ENCODE assay signal across 12 mouse cellular contexts in genomic region chr15:82184656-82185055, GRCm38 (mm10). TPM values are rescaled to one million over a fixed set of nuclear protein-coding genes. Genes with fewer than 3 reads are reported as not detected.
DNase-seq lines count a peak whose midpoint lies in the region; ATAC-seq and TF ChIP-seq lines count a peak whose summit lies in the region.
"Had no signal": no experiment of that assay in that cellular context is flagged by ENCODE, and none has a peak within 500 bp of the region (broad histone marks: within the 10 kb centered on the region; RNA-seq: fewer than 3 reads in every experiment).

No protein-coding gene starts in this region.

- ATAC-seq in forebrain, embryonic 13.5 days: no peak
- ATAC-seq in forebrain, embryonic 15.5 days (replicated peaks): no peak
- ATAC-seq in midbrain, embryonic 15.5 days (replicated peaks): no peak
- peak; percentile 67 for ATAC-seq in kidney, postnatal 0 days (replicated peaks; ENCODE audit: low FRiP score, low read depth)
- ATAC-seq in liver, postnatal 0 days: peak; percentile 52

- TF ChIP-seq EP300 in liver, postnatal 0 days (IDR thresholded peaks at IDR 0.05; ENCODE audit: low read depth): no peak

- H3K9me3 ChIP-seq in forebrain, embryonic 13.5 days (replicated peaks): peaks cover 10% of the 10 kb centered on the region; the same call in 1 of the 2 replicates
- H3K9me3 ChIP-seq in forebrain, embryonic 15.5 days: no peaks in the 10 kb centered on the region
- H3K9me3 ChIP-seq in midbrain, embryonic 10.5 days (replicated peaks): peaks cover 20% of the 10 kb centered on the region
- no peaks in the 10 kb centered on the region for H3K9me3 ChIP-seq in midbrain, embryonic 15.5 days
- H3K9me3 ChIP-seq in kidney, postnatal 0 days (replicated peaks; ENCODE audit: low read length): no peaks in the 10 kb centered on the region
- no peaks in the 10 kb centered on the region for H3K9me3 ChIP-seq in liver, postnatal 0 days (ENCODE audit: low read length)

- H3K27me3 ChIP-seq in forebrain, embryonic 13.5 days: no peaks in the 10 kb centered on the region
- H3K27me3 ChIP-seq in forebrain, embryonic 15.5 days: no peaks in the 10 kb centered on the region
- no peaks in the 10 kb centered on the region for H3K27me3 ChIP-seq in midbrain, embryonic 10.5 days (ENCODE audit: low read depth, poor library complexity, severe bottlenecking)
- no peaks in the 10 kb centered on the region for H3K27me3 ChIP-seq in midbrain, embryonic 15.5 days (replicated peaks)
- H3K27me3 ChIP-seq in kidney, postnatal 0 days (ENCODE audit: insufficient read depth, low read length): no peaks in the 10 kb centered on the region
- H3K27me3 ChIP-seq in liver, postnatal 0 days (ENCODE audit: insufficient read depth, low read length): no peaks in the 10 kb centered on the region

- no peak overlapping the region for H3K4me3 ChIP-seq in forebrain, embryonic 13.5 days
- H3K4me3 ChIP-seq in forebrain, embryonic 15.5 days: no peak overlapping the region
- no peak overlapping the region for H3K4me3 ChIP-seq in midbrain, embryonic 10.5 days
- H3K4me3 ChIP-seq in midbrain, embryonic 15.5 days: no peak overlapping the region
- H3K4me3 ChIP-seq in kidney, postnatal 0 days (replicated peaks; ENCODE audit: low read depth, low read length): no peak overlapping the region
- H3K4me3 ChIP-seq in liver, postnatal 0 days (ENCODE audit: low read depth, low read length): no peak overlapping the region

- no peak for DNase-seq in midbrain, embryonic 10.5 days (ENCODE audit: low spot score)
- no peak for DNase-seq in kidney, postnatal 0 days (ENCODE audit: low spot score)
- no peak for DNase-seq in liver, postnatal 0 days
- DNase-seq in urinary bladder, postnatal 36 days (ENCODE audit: low spot score in 2 of 2): no peak
- no peak for DNase-seq in B cell, adult 2 months
- DNase-seq: cerebellum, adult 2 months; heart, adult 11 months; lung, postnatal 10 days; thymus, adult 2 months had no signal

- TF ChIP-seq CTCF in kidney, postnatal 0 days (IDR thresholded peaks at IDR 0.05; ENCODE audit: low read depth): no peak
- no peak for TF ChIP-seq CTCF in liver, postnatal 0 days (IDR thresholded peaks at IDR 0.05; ENCODE audit: low read depth)

- H3K9ac ChIP-seq in forebrain, embryonic 13.5 days: no peak overlapping the region
- H3K9ac ChIP-seq in forebrain, embryonic 15.5 days (replicated peaks): no peak overlapping the region
- H3K9ac ChIP-seq in midbrain, embryonic 15.5 days: no peak overlapping the region
- H3K9ac ChIP-seq in kidney, postnatal 0 days (ENCODE audit: low read depth, low read length): no peak overlapping the region
- 0 out of 2 replicates have a peak overlapping the region, but pooled peaks have one; percentile 16 for H3K9ac ChIP-seq in liver, postnatal 0 days (replicated peaks)

- H3K4me1 ChIP-seq in forebrain, embryonic 13.5 days: no peaks in the 10 kb centered on the region
- no peaks in the 10 kb centered on the region for H3K4me1 ChIP-seq in forebrain, embryonic 15.5 days
- H3K4me1 ChIP-seq in midbrain, embryonic 10.5 days: no peaks in the 10 kb centered on the region
- no peaks in the 10 kb centered on the region for H3K4me1 ChIP-seq in midbrain, embryonic 15.5 days
- no peaks in the 10 kb centered on the region for H3K4me1 ChIP-seq in kidney, postnatal 0 days (replicated peaks; ENCODE audit: insufficient read depth, low read length)
- peaks cover 42% of the 10 kb centered on the region for H3K4me1 ChIP-seq in liver, postnatal 0 days (ENCODE audit: insufficient read depth)

- peaks cover 99% of the 10 kb centered on the region for H3K36me3 ChIP-seq in forebrain, embryonic 13.5 days (ENCODE audit: poor library complexity, severe bottlenecking)
- H3K36me3 ChIP-seq in forebrain, embryonic 15.5 days: peaks cover 99% of the 10 kb centered on the region
- H3K36me3 ChIP-seq in midbrain, embryonic 10.5 days: peaks cover 100% of the 10 kb centered on the region
- peaks cover 77% of the 10 kb centered on the region for H3K36me3 ChIP-seq in midbrain, embryonic 15.5 days (replicated peaks)
- peaks cover 72% of the 10 kb centered on the region for H3K36me3 ChIP-seq in kidney, postnatal 0 days (ENCODE audit: insufficient read depth, low read length)
- H3K36me3 ChIP-seq in liver, postnatal 0 days (replicated peaks; ENCODE audit: insufficient read depth, low read length): peaks cover 72% of the 10 kb centered on the region

- no peak overlapping the region for H3K4me2 ChIP-seq in forebrain, embryonic 13.5 days
- no peak overlapping the region for H3K4me2 ChIP-seq in forebrain, embryonic 15.5 days (replicated peaks)
- no peak overlapping the region for H3K4me2 ChIP-seq in midbrain, embryonic 15.5 days
- no peak overlapping the region for H3K4me2 ChIP-seq in kidney, postnatal 0 days (ENCODE audit: low read length)
- peak overlapping the region; percentile 42 for H3K4me2 ChIP-seq in liver, postnatal 0 days (ENCODE audit: low read depth, low read length)

- WGBS in forebrain, embryonic 13.5 days: 93% methylated on average over 10 of the region's 10 CpGs
- WGBS in forebrain, embryonic 15.5 days: 93% methylated on average over 10 of the region's 10 CpGs
- 95% methylated on average over 10 of the region's 10 CpGs for WGBS in midbrain, embryonic 10.5 days
- WGBS in midbrain, embryonic 15.5 days: 91% methylated on average over 10 of the region's 10 CpGs
- 61% methylated on average over 10 of the region's 10 CpGs for WGBS in kidney, postnatal 0 days
- WGBS in liver, postnatal 0 days (ENCODE audit: insufficient replicate concordance): 60% methylated on average over 10 of the region's 10 CpGs

- H3K27ac ChIP-seq in forebrain, embryonic 13.5 days: peak overlapping the region; percentile 40; the same call in 1 of the 2 replicates
- H3K27ac ChIP-seq in forebrain, embryonic 15.5 days (replicated peaks): no peak overlapping the region
- H3K27ac ChIP-seq in midbrain, embryonic 10.5 days (replicated peaks): peak overlapping the region; percentile 18; the same call in 1 of the 2 replicates
- H3K27ac ChIP-seq in midbrain, embryonic 15.5 days: no peak overlapping the region
- peak overlapping the region; percentile 72 for H3K27ac ChIP-seq in kidney, postnatal 0 days
- peak overlapping the region; percentile 84 for H3K27ac ChIP-seq in liver, postnatal 0 days (ENCODE audit: low read depth)

RNA-seq across cellular contexts. Expression of gene Shisa8, which starts 28.0 kb away (rescaled TPM):
- 0.74 and 0.77 TPM in 2 replicates for polyA plus RNA-seq in forebrain, embryonic 13.5 days (2015; fragmentation: Nextera tagmentation; extraction: Ambion mirVana)
- 0.27 and 0.69 TPM in 2 replicates for polyA plus RNA-seq in forebrain, embryonic 15.5 days (2015; fragmentation: Nextera tagmentation; extraction: Ambion mirVana)
- polyA plus RNA-seq in midbrain, embryonic 10.5 days (2016; fragmentation: Nextera tagmentation; extraction: Ambion mirVana): 0.16 and 0.52 TPM in 2 replicates
- 1.1 and 1.5 TPM in 2 replicates for polyA plus RNA-seq in midbrain, embryonic 15.5 days (2015; fragmentation: Nextera tagmentation; extraction: Ambion mirVana)
- polyA plus RNA-seq in kidney, postnatal 0 days (2015; fragmentation: Nextera tagmentation; extraction: Ambion mirVana): 0.66 and 0.96 TPM in 2 replicates
- polyA plus RNA-seq in liver, postnatal 0 days (2015; fragmentation: Nextera tagmentation; extraction: Ambion mirVana): 0.08 and 0.13 TPM in 2 replicates

RNA-seq across cellular contexts. Expression of gene Srebf2, which starts 37.7 kb away (rescaled TPM):
- polyA plus RNA-seq in forebrain, embryonic 13.5 days (2015; fragmentation: Nextera tagmentation; extraction: Ambion mirVana): 200 and 218 TPM in 2 replicates
- 223 and 225 TPM in 2 replicates for polyA plus RNA-seq in forebrain, embryonic 15.5 days (2015; fragmentation: Nextera tagmentation; extraction: Ambion mirVana)
- 214 and 239 TPM in 2 replicates for polyA plus RNA-seq in midbrain, embryonic 10.5 days (2016; fragmentation: Nextera tagmentation; extraction: Ambion mirVana)
- polyA plus RNA-seq in midbrain, embryonic 15.5 days (2015; fragmentation: Nextera tagmentation; extraction: Ambion mirVana): 220 and 224 TPM in 2 replicates
- polyA plus RNA-seq in kidney, postnatal 0 days (2015; fragmentation: Nextera tagmentation; extraction: Ambion mirVana): 89.0 and 98.5 TPM in 2 replicates
- 30.3 and 33.6 TPM in 2 replicates for polyA plus RNA-seq in liver, postnatal 0 days (2015; fragmentation: Nextera tagmentation; extraction: Ambion mirVana)

RNA-seq across cellular contexts. Expression of gene Tnfrsf13c, which starts 39.5 kb away (rescaled TPM):
- polyA plus RNA-seq in forebrain, embryonic 13.5 days (2015; fragmentation: Nextera tagmentation; extraction: Ambion mirVana): 0.15 and 0.22 TPM in 2 replicates
- 0.11 and 0.37 TPM in 2 replicates for polyA plus RNA-seq in forebrain, embryonic 15.5 days (2015; fragmentation: Nextera tagmentation; extraction: Ambion mirVana)
- polyA plus RNA-seq in midbrain, embryonic 10.5 days (2016; fragmentation: Nextera tagmentation; extraction: Ambion mirVana): 0.07 TPM in 1 of 2 replicates, not detected in the other
- 0.08 and 0.26 TPM in 2 replicates for polyA plus RNA-seq in midbrain, embryonic 15.5 days (2015; fragmentation: Nextera tagmentation; extraction: Ambion mirVana)
- 0.09 TPM in 1 of 2 replicates, not detected in the other for polyA plus RNA-seq in kidney, postnatal 0 days (2015; fragmentation: Nextera tagmentation; extraction: Ambion mirVana)
- 2.0 and 2.3 TPM in 2 replicates for polyA plus RNA-seq in liver, postnatal 0 days (2015; fragmentation: Nextera tagmentation; extraction: Ambion mirVana)

RNA-seq across cellular contexts. Expression of gene Ccdc134, which starts 56.9 kb away (rescaled TPM):
- polyA plus RNA-seq in forebrain, embryonic 13.5 days (2015; fragmentation: Nextera tagmentation; extraction: Ambion mirVana): 15.2 and 15.9 TPM in 2 replicates
- 17.7 and 18.4 TPM in 2 replicates for polyA plus RNA-seq in forebrain, embryonic 15.5 days (2015; fragmentation: Nextera tagmentation; extraction: Ambion mirVana)
- 23.0 and 25.6 TPM in 2 replicates for polyA plus RNA-seq in midbrain, embryonic 10.5 days (2016; fragmentation: Nextera tagmentation; extraction: Ambion mirVana)
- polyA plus RNA-seq in midbrain, embryonic 15.5 days (2015; fragmentation: Nextera tagmentation; extraction: Ambion mirVana): 12.2 and 12.7 TPM in 2 replicates
- polyA plus RNA-seq in kidney, postnatal 0 days (2015; fragmentation: Nextera tagmentation; extraction: Ambion mirVana): 10.7 and 11.9 TPM in 2 replicates
- polyA plus RNA-seq in liver, postnatal 0 days (2015; fragmentation: Nextera tagmentation; extraction: Ambion mirVana): 3.6 and 4.0 TPM in 2 replicates

RNA-seq across cellular contexts. Expression of gene Cenpm, which starts 59.9 kb away (rescaled TPM):
- polyA plus RNA-seq in forebrain, embryonic 13.5 days (2015; fragmentation: Nextera tagmentation; extraction: Ambion mirVana): 71.5 and 76.5 TPM in 2 replicates
- 38.9 and 45.6 TPM in 2 replicates for polyA plus RNA-seq in forebrain, embryonic 15.5 days (2015; fragmentation: Nextera tagmentation; extraction: Ambion mirVana)
- polyA plus RNA-seq in midbrain, embryonic 10.5 days (2016; fragmentation: Nextera tagmentation; extraction: Ambion mirVana): 94.9 and 102 TPM in 2 replicates
- 10.7 and 13.6 TPM in 2 replicates for polyA plus RNA-seq in midbrain, embryonic 15.5 days (2015; fragmentation: Nextera tagmentation; extraction: Ambion mirVana)
- 45.0 and 46.4 TPM in 2 replicates for polyA plus RNA-seq in kidney, postnatal 0 days (2015; fragmentation: Nextera tagmentation; extraction: Ambion mirVana)
- polyA plus RNA-seq in liver, postnatal 0 days (2015; fragmentation: Nextera tagmentation; extraction: Ambion mirVana): 27.8 and 30.7 TPM in 2 replicates

Comparison
In these comparisons a context has a peak if more than half of its experiments do, and no peak if none do; other contexts are left out.
1. H3K27ac ChIP-seq: peak in forebrain, embryonic 13.5 days (single experiment), midbrain, embryonic 10.5 days (single experiment), kidney, postnatal 0 days (single experiment) and liver, postnatal 0 days (single experiment); none in forebrain, embryonic 15.5 days (single experiment) and midbrain, embryonic 15.5 days (single experiment).
2. ATAC-seq: peak in kidney, postnatal 0 days (single experiment) and liver, postnatal 0 days (single experiment); none in forebrain, embryonic 13.5 days (single experiment), forebrain, embryonic 15.5 days (single experiment) and midbrain, embryonic 15.5 days (single experiment).